Mouse (Mus musculus) testis, adult 2 months (tissue): Measurements from ENCODE around the gene Bbc3. TPM values are rescaled to one million over a fixed set of nuclear protein-coding genes. Genes with fewer than 3 reads are reported as not detected.
"Not testable (repeated sequence)": the region's sequence is repeated elsewhere in the genome, so short reads cannot be mapped to it uniquely, and the experiment has no call there.

Experiments used
- H3K27ac ChIP-seq: fragments of 200-500 bp; 2 replicates; pipeline ENCODE4 v1.5.1; 2012; ENCODE audit warnings: low read depth, low read length; ENCODE audit not compliant: control insufficient read depth, insufficient read depth
- H3K27me3 ChIP-seq: fragments of 200-500 bp; 2 replicates; pipeline ENCODE4 v1.6.1; 2012; ENCODE audit warnings: mild to moderate bottlenecking, low read length, moderate library complexity; ENCODE audit not compliant: control insufficient read depth, insufficient read depth
- H3K36me3 ChIP-seq: fragments of 200-500 bp; 2 replicates; pipeline ENCODE4 v1.6.1; 2012; ENCODE audit warnings: mild to moderate bottlenecking, low read length; ENCODE audit not compliant: control insufficient read depth, insufficient read depth
- H3K4me1 ChIP-seq: fragments of 200-500 bp; 2 replicates; pipeline ENCODE4 v1.6.1; 2012; ENCODE audit warnings: low read length; ENCODE audit not compliant: control insufficient read depth, insufficient read depth
- H3K4me3 ChIP-seq: fragments of 200-500 bp; 2 replicates; pipeline ENCODE4 v1.5.1; 2012; ENCODE audit warnings: low read depth, mild to moderate bottlenecking, low read length, moderate library complexity, mixed read lengths; ENCODE audit not compliant: control insufficient read depth
- CTCF ChIP-seq: fragments of 200-500 bp; IDR thresholded peaks from 2 replicates; pipeline ENCODE4 v1.5.1; 2012; ENCODE audit warnings: low read depth, mild to moderate bottlenecking, inconsistent platforms, low read length, moderate library complexity; ENCODE audit not compliant: control insufficient read depth, insufficient read depth, insufficient replicate concordance
- POLR2A ChIP-seq: fragments of 200-500 bp; IDR thresholded peaks from 2 replicates; pipeline ENCODE4 v1.6.1; 2012; ENCODE audit warnings: low read depth, mild to moderate bottlenecking, inconsistent platforms, low read length, moderate library complexity; ENCODE audit not compliant: control insufficient read depth
- polyA plus RNA-seq: library from polyadenylated mRNA; depleted of rRNA; stranded (reverse); fragments of >200 nt; gene quantifications from 2 replicates; pipeline ENCODE4 v1.2.3, GENCODE M21; 2012; rRNA removed

Bbc3 gene
- 4.0 and 6.1 TPM in 2 replicates for polyA plus RNA-seq

- H3K36me3 ChIP-seq, H3K27me3 ChIP-seq: not testable (repeated sequence)
- H3K4me3 ChIP-seq: peak within 1 kb of the TSS; percentile 31
- H3K27ac ChIP-seq: peak within 1 kb of the TSS; percentile 63
- H3K4me1 ChIP-seq: peaks cover 35% of the 10 kb centered on the region
These were observed at the start of gene Bbc3 for GRCm38 (mm10) chr7:16308093-16308492. Gene Bbc3, plus strand, starts transcription at chr7:16308393.

GRCm38 (mm10) chr7:16259110-16259590, 49.0 kb upstream of the Bbc3 start, which contains the start of gene C5ar1:
Gene C5ar1, minus strand, starts transcription at chr7:16259540.
- Histone ChIP-seq H3K27ac (no peak within 1 kb of the TSS), H3K27me3 (no peaks in the 10 kb centered on the region), H3K36me3 (no peaks in the 10 kb centered on the region), H3K4me1 (no peaks in the 10 kb centered on the region), H3K4me3 (no peak within 1 kb of the TSS)
- TF ChIP-seq POLR2A: no peak
- no peak for TF ChIP-seq CTCF

GRCm38 (mm10) chr7:16261097-16261496, 47.1 kb upstream of the Bbc3 start:
- no peaks in the 10 kb centered on the region for H3K27me3 ChIP-seq
- H3K4me1 ChIP-seq: 0 out of 2 replicates have a peak, but pooled peaks cover 2% of the 10 kb centered on the region
- H3K36me3 ChIP-seq: no peaks in the 10 kb centered on the region
- no peak overlapping the region for H3K27ac ChIP-seq
- H3K4me3 ChIP-seq: no peak overlapping the region
- TF ChIP-seq POLR2A (no peak), CTCF (no peak)

GRCm38 (mm10) chr7:16263015-16263787, 45.0 kb upstream of the Bbc3 start:
- no peaks in the 10 kb centered on the region for H3K36me3 ChIP-seq
- H3K4me3 ChIP-seq: no peak overlapping the region
- H3K27me3 ChIP-seq: no peaks in the 10 kb centered on the region
- TF ChIP-seq POLR2A (no peak), CTCF (peak; percentile 22; the same call in 1 of the 2 replicates)
- no peak overlapping the region for H3K27ac ChIP-seq
- 0 out of 2 replicates have a peak, but pooled peaks cover 2% of the 10 kb centered on the region for H3K4me1 ChIP-seq

GRCm38 (mm10) chr7:16263843-16264242, 44.4 kb upstream of the Bbc3 start:
- H3K4me1 ChIP-seq: 0 out of 2 replicates have a peak, but pooled peaks cover 2% of the 10 kb centered on the region
- H3K36me3 ChIP-seq: no peaks in the 10 kb centered on the region
- TF ChIP-seq POLR2A (no peak), CTCF (no peak)
- no peaks in the 10 kb centered on the region for H3K27me3 ChIP-seq
- H3K27ac ChIP-seq: no peak overlapping the region
- no peak overlapping the region for H3K4me3 ChIP-seq

- no peak overlapping the region for H3K27ac ChIP-seq
- no peaks in the 10 kb centered on the region for H3K27me3 ChIP-seq
- H3K36me3 ChIP-seq: no peaks in the 10 kb centered on the region
- TF ChIP-seq CTCF (no peak), POLR2A (no peak)
- H3K4me3 ChIP-seq: no peak overlapping the region
- 0 out of 2 replicates have a peak, but pooled peaks cover 2% of the 10 kb centered on the region for H3K4me1 ChIP-seq
These were observed 42.3 kb upstream of the Bbc3 start for GRCm38 (mm10) chr7:16265856-16266255.

GRCm38 (mm10) chr7:16266593-16266992, 41.6 kb upstream of the Bbc3 start:
- not testable (repeated sequence) for H3K27ac ChIP-seq, H3K4me3 ChIP-seq, H3K27me3 ChIP-seq, H3K4me1 ChIP-seq, H3K36me3 ChIP-seq
